Mouse (Mus musculus): ENCODE data around the gene Cfap46. TPM values are rescaled to one million over a fixed set of nuclear protein-coding genes. Genes with fewer than 3 reads are reported as not detected.
"Not testable (repeated sequence)": the region's sequence is repeated elsewhere in the genome, so short reads cannot be mapped to it uniquely, and the experiment has no call there.

Gene Cfap46
- polyA plus RNA-seq, 1 experiment = 1.0 TPM

- Histone ChIP-seq H3K9me3 (replicated peaks; ENCODE audit: control insufficient read depth, insufficient read depth, low read length, poor library complexity, severe bottlenecking) (no peaks in the 10 kb centered on the region), H3K27me3 (ENCODE audit: control insufficient read depth, insufficient read depth, low read length, poor library complexity, severe bottlenecking) (no peaks in the 10 kb centered on the region), H3K27ac (ENCODE audit: insufficient read depth, low read length) (no peak overlapping the region), H3K36me3 (ENCODE audit: control insufficient read depth, insufficient read depth, low read length, poor library complexity, severe bottlenecking) (no peaks in the 10 kb centered on the region), H3K9ac (ENCODE audit: low read depth, poor library complexity, severe bottlenecking) (no peak overlapping the region), H3K4me1 (ENCODE audit: control insufficient read depth, insufficient read depth, low read length) (no peaks in the 10 kb centered on the region), H3K4me3 (ENCODE audit: low read depth, low read length) (no peak overlapping the region)
- TF ChIP-seq CTCF (IDR thresholded peaks at IDR 0.05; ENCODE audit: low read depth, low read length) (no peak), POLR2A (IDR thresholded peaks at IDR 0.05; ENCODE audit: insufficient read depth, low read length) (no peak), EP300 (IDR thresholded peaks at IDR 0.05; ENCODE audit: insufficient read depth, low read depth, low read length) (no peak)
Observed at GRCm38 (mm10) chr7:139681921-139682598, 1.6 kb downstream of the Cfap46 start.

DNA sequence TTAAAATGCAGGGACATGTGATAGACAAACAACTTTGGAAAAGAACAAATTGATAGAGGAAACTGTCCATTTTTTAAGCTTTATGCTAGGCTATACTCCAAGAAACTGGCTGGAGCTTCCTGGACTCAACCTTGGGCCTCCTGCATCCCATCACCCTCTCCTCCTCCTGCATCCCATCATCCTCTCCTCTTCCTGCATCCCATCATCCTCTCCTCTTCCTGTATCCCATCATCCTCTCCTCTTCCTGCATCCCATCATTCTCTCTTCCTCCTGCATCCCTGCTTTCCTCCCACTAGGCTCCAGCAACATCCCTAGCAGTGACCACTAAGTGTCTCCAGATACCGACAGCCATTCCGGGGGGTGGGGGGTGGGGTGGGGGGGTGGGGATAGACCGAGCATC is 7.2 kb downstream of the Cfap46 start:
- Histone ChIP-seq H3K4me1 (ENCODE audit: control insufficient read depth, insufficient read depth, low read length) (no peaks in the 10 kb centered on the region), H3K27me3 (ENCODE audit: control insufficient read depth, insufficient read depth, low read length, poor library complexity, severe bottlenecking) (no peaks in the 10 kb centered on the region), H3K4me3 (ENCODE audit: low read depth, low read length) (no peak overlapping the region), H3K27ac (ENCODE audit: insufficient read depth, low read length) (no peak overlapping the region), H3K9me3 (replicated peaks; ENCODE audit: control insufficient read depth, insufficient read depth, low read length, poor library complexity, severe bottlenecking) (no peaks in the 10 kb centered on the region), H3K9ac (ENCODE audit: low read depth, poor library complexity, severe bottlenecking) (no peak overlapping the region), H3K36me3 (ENCODE audit: control insufficient read depth, insufficient read depth, low read length, poor library complexity, severe bottlenecking) (no peaks in the 10 kb centered on the region)
- TF ChIP-seq CTCF (IDR thresholded peaks at IDR 0.05; ENCODE audit: low read depth, low read length) = no peak
- TF ChIP-seq POLR2A (IDR thresholded peaks at IDR 0.05; ENCODE audit: insufficient read depth, low read length) = no peak
- TF ChIP-seq EP300 (IDR thresholded peaks at IDR 0.05; ENCODE audit: insufficient read depth, low read depth, low read length) = no peak

DNA sequence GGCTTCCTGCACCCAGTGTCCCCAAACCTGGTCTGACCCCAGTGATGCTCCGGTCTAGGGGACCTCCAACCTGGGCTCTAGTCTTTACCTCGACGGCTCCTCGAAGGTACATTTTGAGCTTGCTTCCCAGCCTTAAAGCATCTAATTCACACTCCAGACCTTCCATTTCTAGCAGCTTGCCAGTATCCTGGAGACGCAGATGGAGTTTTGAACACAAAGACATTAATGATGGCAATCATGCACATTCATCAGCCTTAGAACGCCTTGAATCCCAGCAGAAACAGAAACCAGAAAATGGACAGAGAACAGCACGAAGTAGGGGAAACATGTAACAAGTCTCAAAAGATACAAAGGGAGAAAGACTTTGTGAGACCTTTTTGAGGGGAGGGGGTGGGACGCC is 16.7 kb downstream of the Cfap46 start:
- Histone ChIP-seq H3K9ac (ENCODE audit: low read depth, poor library complexity, severe bottlenecking) (no peak overlapping the region), H3K27ac (ENCODE audit: insufficient read depth, low read length) (no peak overlapping the region), H3K4me3 (ENCODE audit: low read depth, low read length) (no peak overlapping the region), H3K9me3 (replicated peaks; ENCODE audit: control insufficient read depth, insufficient read depth, low read length, poor library complexity, severe bottlenecking) (no peaks in the 10 kb centered on the region), H3K36me3 (ENCODE audit: control insufficient read depth, insufficient read depth, low read length, poor library complexity, severe bottlenecking) (no peaks in the 10 kb centered on the region), H3K27me3 (ENCODE audit: control insufficient read depth, insufficient read depth, low read length, poor library complexity, severe bottlenecking) (no peaks in the 10 kb centered on the region), H3K4me1 (ENCODE audit: control insufficient read depth, insufficient read depth, low read length) (no peaks in the 10 kb centered on the region)
- TF ChIP-seq CTCF (IDR thresholded peaks at IDR 0.05; ENCODE audit: low read depth, low read length) = no peak
- no peak for TF ChIP-seq EP300 (IDR thresholded peaks at IDR 0.05; ENCODE audit: insufficient read depth, low read depth, low read length)
- no peak for TF ChIP-seq POLR2A (IDR thresholded peaks at IDR 0.05; ENCODE audit: insufficient read depth, low read length)

- Histone ChIP-seq H3K36me3 (ENCODE audit: control insufficient read depth, insufficient read depth, low read length, poor library complexity, severe bottlenecking) (no peaks in the 10 kb centered on the region), H3K9me3 (replicated peaks; ENCODE audit: control insufficient read depth, insufficient read depth, low read length, poor library complexity, severe bottlenecking) (no peaks in the 10 kb centered on the region), H3K4me3 (ENCODE audit: low read depth, low read length) (no peak overlapping the region), H3K4me1 (ENCODE audit: control insufficient read depth, insufficient read depth, low read length) (no peaks in the 10 kb centered on the region), H3K27me3 (ENCODE audit: control insufficient read depth, insufficient read depth, low read length, poor library complexity, severe bottlenecking) (no peaks in the 10 kb centered on the region), H3K27ac (ENCODE audit: insufficient read depth, low read length) (no peak overlapping the region), H3K9ac (ENCODE audit: low read depth, poor library complexity, severe bottlenecking) (no peak overlapping the region)
- TF ChIP-seq POLR2A (IDR thresholded peaks at IDR 0.05; ENCODE audit: insufficient read depth, low read length) (no peak), CTCF (IDR thresholded peaks at IDR 0.05; ENCODE audit: low read depth, low read length) (no peak), EP300 (IDR thresholded peaks at IDR 0.05; ENCODE audit: insufficient read depth, low read depth, low read length) (no peak)
Observed at GRCm38 (mm10) chr7:139663318-139663717, 20.3 kb downstream of the Cfap46 start.

- not testable (repeated sequence) for H3K9ac ChIP-seq (ENCODE audit: low read depth, poor library complexity, severe bottlenecking); H3K9me3 ChIP-seq (replicated peaks; ENCODE audit: control insufficient read depth, insufficient read depth, low read length, poor library complexity, severe bottlenecking); H3K27ac ChIP-seq (ENCODE audit: insufficient read depth, low read length); H3K36me3 ChIP-seq (ENCODE audit: control insufficient read depth, insufficient read depth, low read length, poor library complexity, severe bottlenecking); H3K4me1 ChIP-seq (ENCODE audit: control insufficient read depth, insufficient read depth, low read length); H3K4me3 ChIP-seq (ENCODE audit: low read depth, low read length); H3K27me3 ChIP-seq (ENCODE audit: control insufficient read depth, insufficient read depth, low read length, poor library complexity, severe bottlenecking)
Observed at GRCm38 (mm10) chr7:139659901-139660300, 23.7 kb downstream of the Cfap46 start.

- H3K27ac ChIP-seq (ENCODE audit: insufficient read depth, low read length) = no peak overlapping the region
- H3K9me3 ChIP-seq (replicated peaks; ENCODE audit: control insufficient read depth, insufficient read depth, low read length, poor library complexity, severe bottlenecking) = no peaks in the 10 kb centered on the region
- no peak overlapping the region for H3K4me3 ChIP-seq (ENCODE audit: low read depth, low read length)
- H3K4me1 ChIP-seq (ENCODE audit: control insufficient read depth, insufficient read depth, low read length) = no peaks in the 10 kb centered on the region
- TF ChIP-seq POLR2A (IDR thresholded peaks at IDR 0.05; ENCODE audit: insufficient read depth, low read length) = no peak
- TF ChIP-seq CTCF (IDR thresholded peaks at IDR 0.05; ENCODE audit: low read depth, low read length) = no peak
- TF ChIP-seq EP300 (IDR thresholded peaks at IDR 0.05; ENCODE audit: insufficient read depth, low read depth, low read length) = no peak
- H3K9ac ChIP-seq (ENCODE audit: low read depth, poor library complexity, severe bottlenecking) = no peak overlapping the region
- H3K27me3 ChIP-seq (ENCODE audit: control insufficient read depth, insufficient read depth, low read length, poor library complexity, severe bottlenecking) = no peaks in the 10 kb centered on the region
- H3K36me3 ChIP-seq (ENCODE audit: control insufficient read depth, insufficient read depth, low read length, poor library complexity, severe bottlenecking) = no peaks in the 10 kb centered on the region
Observed at GRCm38 (mm10) chr7:139649698-139650097, 33.9 kb downstream of the Cfap46 start.
